Mouse (Mus musculus): ENCODE data around the gene Gtpbp3. TPM values are rescaled to one million over a fixed set of nuclear protein-coding genes. Genes with fewer than 3 reads are reported as not detected.

The Gtpbp3 gene
- polyA plus RNA-seq, 1 experiment: 35.0 TPM

GRCm38 (mm10) chr8:71488454-71488853 is 551 bp downstream of the Gtpbp3 start:
- Histone ChIP-seq H3K4me1 (ENCODE audit: control insufficient read depth, insufficient read depth, low read length) (peaks cover 5% of the 10 kb centered on the region; the same call in 1 of the 2 replicates), H3K27ac (ENCODE audit: insufficient read depth, low read length) (no peak overlapping the region), H3K4me3 (ENCODE audit: insufficient read depth, low read length) (peak overlapping the region; percentile 78)

GRCm38 (mm10) chr8:71495039-71495438 is 7.1 kb downstream of the Gtpbp3 start:
- peak; percentile 55 for TF ChIP-seq CTCF (IDR thresholded peaks at IDR 0.05; ENCODE audit: extremely low read depth, insufficient read depth, low read length)
- no peak for TF ChIP-seq POLR2A (IDR thresholded peaks at IDR 0.05; ENCODE audit: extremely low read depth, insufficient read depth, low read length)
- H3K27ac ChIP-seq (ENCODE audit: insufficient read depth, low read length): no peak overlapping the region
- H3K4me1 ChIP-seq (ENCODE audit: control insufficient read depth, insufficient read depth, low read length): no peaks in the 10 kb centered on the region
- no peak overlapping the region for H3K4me3 ChIP-seq (ENCODE audit: insufficient read depth, low read length)

More at GRCm38 (mm10) chr8:71488454-71488853, 551 bp downstream of the Gtpbp3 start:
- peak; percentile 89 for TF ChIP-seq POLR2A (IDR thresholded peaks at IDR 0.05; ENCODE audit: extremely low read depth, insufficient read depth, low read length)
- TF ChIP-seq CTCF (IDR thresholded peaks at IDR 0.05; ENCODE audit: extremely low read depth, insufficient read depth, low read length): no peak

GRCm38 (mm10) chr8:71495811-71496210 is 7.9 kb downstream of the Gtpbp3 start:
- no peak for TF ChIP-seq POLR2A (IDR thresholded peaks at IDR 0.05; ENCODE audit: extremely low read depth, insufficient read depth, low read length)
- Histone ChIP-seq H3K4me1 (ENCODE audit: control insufficient read depth, insufficient read depth, low read length) (no peaks in the 10 kb centered on the region), H3K4me3 (ENCODE audit: insufficient read depth, low read length) (no peak overlapping the region), H3K27ac (ENCODE audit: insufficient read depth, low read length) (no peak overlapping the region)

- TF ChIP-seq POLR2A (IDR thresholded peaks at IDR 0.05; ENCODE audit: extremely low read depth, insufficient read depth, low read length) (no peak), CTCF (IDR thresholded peaks at IDR 0.05; ENCODE audit: extremely low read depth, insufficient read depth, low read length) (no peak)
- H3K4me1 ChIP-seq (ENCODE audit: control insufficient read depth, insufficient read depth, low read length): no peaks in the 10 kb centered on the region
- no peak overlapping the region for H3K27ac ChIP-seq (ENCODE audit: insufficient read depth, low read length)
- no peak overlapping the region for H3K4me3 ChIP-seq (ENCODE audit: insufficient read depth, low read length)
These were observed 8.6 kb downstream of the Gtpbp3 start for GRCm38 (mm10) chr8:71496481-71496880.

- TF ChIP-seq POLR2A (IDR thresholded peaks at IDR 0.05; ENCODE audit: extremely low read depth, insufficient read depth, low read length) (no peak), CTCF (IDR thresholded peaks at IDR 0.05; ENCODE audit: extremely low read depth, insufficient read depth, low read length) (no peak)
- Histone ChIP-seq H3K27ac (ENCODE audit: insufficient read depth, low read length) (no peak overlapping the region), H3K4me1 (ENCODE audit: control insufficient read depth, insufficient read depth, low read length) (no peaks in the 10 kb centered on the region), H3K4me3 (ENCODE audit: insufficient read depth, low read length) (no peak overlapping the region)
These were observed 9.3 kb downstream of the Gtpbp3 start for GRCm38 (mm10) chr8:71497077-71497645.

- no peak for TF ChIP-seq CTCF (IDR thresholded peaks at IDR 0.05; ENCODE audit: extremely low read depth, insufficient read depth, low read length)
- TF ChIP-seq POLR2A (IDR thresholded peaks at IDR 0.05; ENCODE audit: extremely low read depth, insufficient read depth, low read length): no peak
- Histone ChIP-seq H3K4me3 (ENCODE audit: insufficient read depth, low read length) (no peak overlapping the region), H3K4me1 (ENCODE audit: control insufficient read depth, insufficient read depth, low read length) (no peaks in the 10 kb centered on the region), H3K27ac (ENCODE audit: insufficient read depth, low read length) (no peak overlapping the region)
These were observed 10.1 kb downstream of the Gtpbp3 start for GRCm38 (mm10) chr8:71497881-71498501.

GRCm38 (mm10) chr8:71498816-71499690 is 11.2 kb downstream of the Gtpbp3 start:
- H3K27ac ChIP-seq (ENCODE audit: insufficient read depth, low read length): no peak overlapping the region
- TF ChIP-seq CTCF (IDR thresholded peaks at IDR 0.05; ENCODE audit: extremely low read depth, insufficient read depth, low read length) (no peak), POLR2A (IDR thresholded peaks at IDR 0.05; ENCODE audit: extremely low read depth, insufficient read depth, low read length) (0 out of 2 replicates have a peak, but pooled peaks have one; percentile 17)
- no peak overlapping the region for H3K4me3 ChIP-seq (ENCODE audit: insufficient read depth, low read length)
- no peaks in the 10 kb centered on the region for H3K4me1 ChIP-seq (ENCODE audit: control insufficient read depth, insufficient read depth, low read length)

GRCm38 (mm10) chr8:71504349-71504748 is 16.4 kb downstream of the Gtpbp3 start:
- Histone ChIP-seq H3K4me3 (ENCODE audit: insufficient read depth, low read length) (no peak overlapping the region), H3K27ac (ENCODE audit: insufficient read depth, low read length) (no peak overlapping the region), H3K4me1 (ENCODE audit: control insufficient read depth, insufficient read depth, low read length) (no peaks in the 10 kb centered on the region)
- TF ChIP-seq POLR2A (IDR thresholded peaks at IDR 0.05; ENCODE audit: extremely low read depth, insufficient read depth, low read length): no peak
- no peak for TF ChIP-seq CTCF (IDR thresholded peaks at IDR 0.05; ENCODE audit: extremely low read depth, insufficient read depth, low read length)

- TF ChIP-seq POLR2A (IDR thresholded peaks at IDR 0.05; ENCODE audit: extremely low read depth, insufficient read depth, low read length) (no peak), CTCF (IDR thresholded peaks at IDR 0.05; ENCODE audit: extremely low read depth, insufficient read depth, low read length) (no peak)
- no peak overlapping the region for H3K27ac ChIP-seq (ENCODE audit: insufficient read depth, low read length)
- H3K4me1 ChIP-seq (ENCODE audit: control insufficient read depth, insufficient read depth, low read length): no peaks in the 10 kb centered on the region
- H3K4me3 ChIP-seq (ENCODE audit: insufficient read depth, low read length): no peak overlapping the region
These were observed 17.4 kb downstream of the Gtpbp3 start for GRCm38 (mm10) chr8:71505326-71505725.

Measured in cortical plate, adult 2 months (tissue).